Mouse (Mus musculus) lung, adult 10 weeks (tissue): ENCODE results near the gene Hmg20a. TPM values are rescaled to one million over a fixed set of nuclear protein-coding genes. Genes with fewer than 3 reads are reported as not detected.

Experiments used
- polyA plus RNA-seq: library from polyadenylated mRNA; stranded (reverse); fragments of 350-450 nt; fragmentation: Illumina TruSeq; extraction: RNeasy Lipid Tissue Mini Kit (QIAGEN cat#74804); gene quantifications from one replicate; pipeline ENCODE4 v1.2.3, GENCODE M21; 2014; ENCODE audit warnings: low read depth, low replicate concordance; ENCODE audit not compliant: insufficient read depth

Gene Hmg20a
- 13.4 TPM for polyA plus RNA-seq

DNA sequence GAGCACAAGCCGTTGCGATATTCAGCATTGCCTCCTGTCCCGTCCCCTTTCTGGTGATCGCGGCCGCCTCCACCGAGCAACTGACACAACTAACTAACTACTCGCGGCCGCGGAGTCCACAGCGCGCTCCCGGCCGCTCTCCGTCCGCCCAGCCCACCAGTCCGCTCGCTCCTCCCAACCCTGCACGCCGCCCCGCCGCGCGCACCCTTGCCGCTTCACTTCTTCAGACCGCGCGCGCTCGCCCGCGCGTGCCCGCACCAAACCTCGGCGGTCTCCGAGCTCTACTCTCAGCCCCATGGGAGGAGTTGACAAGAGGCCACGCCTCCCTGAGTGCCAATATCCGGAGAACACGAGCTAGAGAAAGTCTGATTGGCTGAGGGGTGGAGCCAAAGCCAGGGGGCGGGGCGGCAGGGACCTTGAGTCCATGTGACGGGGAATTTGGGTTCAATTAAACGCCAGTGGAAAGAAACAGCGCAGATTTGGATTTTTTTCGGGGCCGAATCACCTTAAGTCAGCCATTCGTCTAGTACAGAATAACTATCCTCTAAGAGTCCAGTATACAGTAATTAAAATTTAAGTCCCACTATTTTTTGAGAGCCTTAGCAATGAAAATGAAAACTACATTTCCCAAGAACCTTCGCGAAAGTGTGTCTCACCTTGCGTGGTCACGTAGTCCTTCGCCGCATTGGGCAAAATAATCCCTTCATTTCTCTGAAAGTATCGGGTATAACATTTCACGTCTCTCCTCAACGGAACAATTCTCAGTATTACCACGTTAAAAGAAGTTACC lies at the start of gene Hmg20a, which contains the start of gene Peak1:
TSS of gene Hmg20a (plus strand) at position 662 of the 790 bp plus-strand sequence.
TSS of gene Peak1 (minus strand) at position 120 of the 790 bp plus-strand sequence.

Other genes starting within 250 kb of the Hmg20a start
- 8.0 TPM for gene Peak1, start 542 bp upstream of the Hmg20a start, polyA plus RNA-seq